Mouse (Mus musculus) G1E-ER4 (cell line): Measurements from ENCODE around the gene Il12rb1. TPM values are rescaled to one million over a fixed set of nuclear protein-coding genes. Genes with fewer than 3 reads are reported as not detected.

Experiments used
- GATA1 ChIP-seq: IDR thresholded peaks from one replicate; pipeline ENCODE4 v1.8.0; 2012; ENCODE audit warnings: low read length, inconsistent platforms
- polyA plus RNA-seq: library from polyadenylated mRNA; stranded (reverse); fragments of >175 nt; gene quantifications from 2 replicates; pipeline ENCODE4 v1.2.3, GENCODE M21; 2012

Gene Il12rb1
- polyA plus RNA-seq, 1 experiment: 5.3 TPM

- TF ChIP-seq GATA1: no peak
Measured at GRCm38 (mm10) chr8:70804481-70805206, 3.6 kb upstream of the Il12rb1 start, which contains the start of gene Mast3. Mast3 (minus strand) TSS chr8:70805054.

DNA sequence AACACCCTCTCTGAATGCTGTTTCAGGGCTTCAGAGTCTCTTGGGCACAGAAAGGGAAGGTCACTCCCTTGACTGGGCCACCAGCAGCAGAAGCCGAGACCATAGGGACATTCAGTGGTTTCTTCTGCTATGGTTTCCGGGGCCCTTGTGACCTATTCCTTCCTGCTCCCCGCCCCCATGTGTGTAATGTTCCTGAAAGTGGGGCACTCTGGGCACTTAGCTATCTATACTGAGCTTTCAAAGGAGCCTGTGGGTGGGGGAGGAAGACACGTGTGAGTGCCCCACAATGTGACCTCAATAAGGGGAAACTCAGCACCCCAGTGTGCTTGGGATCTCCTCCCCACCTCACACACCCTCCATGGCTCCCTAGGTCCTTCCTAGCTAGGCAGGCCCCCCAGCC lies 1.7 kb upstream of the Il12rb1 start:
- TF ChIP-seq GATA1: no peak

GRCm38 (mm10) chr8:70807304-70807703 lies 945 bp upstream of the Il12rb1 start:
- TF ChIP-seq GATA1: no peak

DNA sequence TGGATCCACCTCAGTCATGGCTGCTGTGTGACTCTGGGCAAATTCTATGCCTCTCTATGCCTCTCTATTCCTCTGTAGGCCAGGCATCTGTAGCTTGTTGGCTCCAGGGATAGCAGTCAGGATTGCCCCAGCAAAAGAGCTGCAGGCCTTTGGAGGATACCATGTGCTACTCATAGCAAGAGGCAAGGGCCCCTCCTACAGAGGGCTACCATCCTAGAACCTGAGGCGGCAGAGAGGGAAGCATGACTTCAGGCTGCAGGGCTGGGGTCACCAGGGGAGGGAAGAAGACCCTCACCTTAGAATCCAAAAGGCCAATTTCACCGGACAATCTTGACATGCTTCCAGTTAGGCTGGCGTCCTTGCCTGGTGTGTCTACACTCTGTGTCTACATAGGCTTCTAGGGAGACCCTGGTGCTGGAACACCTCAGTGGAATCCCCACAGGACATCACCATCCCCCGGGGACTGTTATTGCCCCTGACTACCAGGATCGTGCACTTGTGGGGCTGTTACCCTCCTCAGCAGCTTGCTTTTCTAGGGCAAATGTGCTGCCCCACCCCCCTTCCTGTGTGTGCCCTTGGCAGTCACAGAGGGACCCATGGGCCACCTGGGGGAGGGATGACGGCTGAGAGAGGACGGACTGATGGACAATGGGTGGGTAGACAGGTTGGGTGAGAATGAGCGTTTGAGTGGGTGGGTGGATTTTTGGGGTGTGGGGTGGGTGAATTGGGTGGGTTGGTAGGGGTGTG lies 879 bp downstream of the Il12rb1 start:
- no peak for TF ChIP-seq GATA1

GRCm38 (mm10) chr8:70810962-70811680 lies 2.9 kb downstream of the Il12rb1 start:
- no peak for TF ChIP-seq GATA1

DNA sequence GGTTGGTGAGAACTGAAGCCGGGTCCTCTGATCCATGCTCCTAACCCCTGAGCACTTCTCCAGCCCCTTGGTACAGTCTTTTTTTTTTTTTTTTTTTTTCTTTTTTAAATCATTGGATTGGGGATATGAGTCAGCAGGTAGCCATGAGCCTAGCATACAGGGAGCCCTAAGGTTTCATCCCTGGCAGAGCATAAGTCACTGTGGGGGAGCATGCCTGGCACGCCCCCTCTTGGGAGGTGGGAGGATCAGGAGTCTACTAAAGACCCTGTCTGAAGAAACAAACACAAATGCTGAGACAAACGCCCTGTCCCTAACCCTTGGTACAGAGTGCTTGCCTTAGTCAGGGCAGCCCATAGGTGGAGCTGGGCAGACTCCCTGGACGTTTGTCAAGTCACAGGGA lies 3.8 kb downstream of the Il12rb1 start:
- no peak for TF ChIP-seq GATA1

DNA sequence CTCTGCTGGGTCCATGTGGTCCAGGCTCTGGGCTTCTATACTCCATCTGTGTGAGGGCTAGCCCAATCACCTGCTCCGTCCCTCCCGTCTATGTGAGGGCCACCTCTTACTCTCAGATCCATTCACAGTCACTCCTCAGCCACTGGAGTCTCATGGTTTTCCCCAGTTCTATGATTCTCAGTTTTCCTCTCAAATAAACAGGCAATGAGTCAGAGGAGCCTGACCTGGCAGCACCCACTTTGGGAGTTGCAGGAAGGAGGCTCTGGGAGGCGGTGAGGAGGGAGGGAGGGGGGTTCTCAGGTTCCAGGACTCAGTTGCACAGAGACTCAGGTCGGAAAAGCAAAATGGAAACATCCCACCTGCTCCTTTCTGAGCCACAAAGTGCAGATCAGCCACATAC lies 4.6 kb downstream of the Il12rb1 start:
- no peak for TF ChIP-seq GATA1

DNA sequence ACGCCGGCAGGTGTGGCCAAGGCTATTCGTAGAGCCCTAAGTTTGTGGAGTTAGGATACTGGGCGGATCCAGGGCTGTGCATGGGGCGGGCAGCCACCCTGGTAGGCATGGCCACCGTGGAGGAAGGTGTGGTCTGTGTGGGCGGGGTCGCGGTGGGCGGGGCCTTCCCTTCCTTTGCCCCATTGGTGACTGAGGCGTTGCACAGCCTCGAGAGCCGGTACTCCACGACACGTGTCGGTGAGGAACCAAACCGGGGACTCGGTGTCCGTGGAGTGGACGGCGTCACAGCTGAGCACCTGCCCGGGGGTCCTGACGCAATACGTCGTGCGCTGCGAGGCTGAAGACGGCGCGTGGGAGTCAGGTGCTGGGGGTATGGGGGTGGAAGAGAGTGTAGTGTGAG lies 8.4 kb downstream of the Il12rb1 start:
- no peak for TF ChIP-seq GATA1

DNA sequence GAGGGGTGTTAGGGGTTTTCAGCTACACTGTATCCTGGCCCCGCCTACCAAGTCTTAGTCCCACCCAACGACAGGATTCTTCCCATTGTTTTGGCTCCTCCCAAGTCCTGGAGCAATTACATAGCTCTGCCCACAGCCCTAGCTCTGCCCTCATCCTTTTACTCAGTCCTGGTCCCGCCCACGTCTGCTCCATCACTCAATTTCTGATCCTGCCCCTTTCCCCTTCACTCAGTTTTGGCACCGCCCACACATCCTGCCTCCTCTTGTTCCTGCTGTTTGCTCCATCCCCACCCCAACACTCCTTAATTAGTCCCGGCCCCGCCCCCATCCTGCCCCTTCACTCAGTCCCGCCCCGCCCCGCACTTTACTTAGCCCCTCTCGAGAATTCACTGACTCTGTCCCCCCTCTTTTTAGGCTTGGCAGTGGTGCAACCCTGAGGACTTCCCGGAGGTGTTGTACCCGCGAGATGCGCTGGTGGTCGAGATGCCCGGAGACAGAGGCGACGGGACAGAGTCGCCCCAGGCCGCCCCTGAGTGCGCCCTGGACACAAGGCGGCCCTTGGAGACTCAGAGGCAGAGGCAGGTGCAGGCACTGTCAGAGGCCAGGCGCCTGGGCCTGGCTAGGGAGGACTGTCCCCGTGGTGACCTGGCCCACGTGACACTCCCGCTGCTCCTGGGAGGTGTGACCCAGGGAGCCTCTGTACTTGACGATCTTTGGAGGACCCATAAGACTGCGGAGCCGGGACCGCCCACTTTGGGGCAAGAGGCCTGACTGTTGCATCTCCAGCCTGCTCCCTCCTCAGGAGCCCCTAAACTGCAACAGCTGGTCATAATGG lies 12.1 kb downstream of the Il12rb1 start:
- TF ChIP-seq GATA1: no peak

DNA sequence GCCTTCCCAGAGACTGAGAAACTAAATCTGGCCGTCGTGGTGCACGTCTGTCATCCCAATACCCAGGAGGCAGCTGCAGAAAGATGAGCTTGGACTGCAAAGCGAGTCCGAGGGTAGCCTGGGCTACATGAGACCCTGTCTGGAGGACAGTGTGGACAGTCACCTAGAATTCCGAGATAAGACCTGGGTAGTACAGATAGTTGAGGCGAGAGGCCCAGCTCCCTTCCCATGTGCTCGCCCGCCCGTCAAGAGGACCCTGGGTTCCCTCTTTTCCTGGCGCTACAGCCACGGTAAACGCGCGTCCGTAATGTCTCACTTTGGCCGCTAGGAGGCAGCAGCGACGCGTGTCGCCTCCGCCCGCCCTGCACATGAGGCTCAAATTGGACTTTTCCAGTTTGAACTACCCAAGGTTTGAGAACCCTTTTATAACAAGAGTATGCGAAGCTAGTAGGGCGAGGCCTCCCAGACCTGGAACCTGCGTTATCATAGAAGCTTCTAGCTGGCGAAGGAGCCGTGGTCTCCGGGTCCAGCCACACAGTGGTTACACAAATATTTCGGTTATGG lies 13.2 kb downstream of the Il12rb1 start:
- no peak for TF ChIP-seq GATA1

DNA sequence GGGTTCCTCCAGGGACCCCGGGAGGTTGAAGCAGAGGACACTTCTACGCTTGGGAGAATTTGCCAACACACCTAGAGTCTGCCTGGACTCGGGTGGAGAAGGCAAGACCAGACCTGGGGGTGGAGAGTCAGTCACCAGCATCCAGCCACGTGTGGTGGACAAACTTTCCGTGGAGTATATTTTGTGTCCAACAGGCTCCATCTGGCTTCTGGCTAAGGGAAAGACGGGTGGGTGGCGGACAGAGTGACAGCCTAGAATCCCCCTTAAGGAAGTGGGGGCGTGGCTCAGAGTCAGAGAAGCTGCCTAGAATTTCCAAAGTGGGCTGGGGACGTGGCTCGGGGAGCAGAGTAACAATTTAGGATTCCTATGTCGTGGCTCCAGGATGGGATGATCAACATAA lies 13.7 kb downstream of the Il12rb1 start:
- no peak for TF ChIP-seq GATA1

GRCm38 (mm10) chr8:70823802-70824201 lies 15.6 kb downstream of the Il12rb1 start:
- no peak for TF ChIP-seq GATA1

DNA sequence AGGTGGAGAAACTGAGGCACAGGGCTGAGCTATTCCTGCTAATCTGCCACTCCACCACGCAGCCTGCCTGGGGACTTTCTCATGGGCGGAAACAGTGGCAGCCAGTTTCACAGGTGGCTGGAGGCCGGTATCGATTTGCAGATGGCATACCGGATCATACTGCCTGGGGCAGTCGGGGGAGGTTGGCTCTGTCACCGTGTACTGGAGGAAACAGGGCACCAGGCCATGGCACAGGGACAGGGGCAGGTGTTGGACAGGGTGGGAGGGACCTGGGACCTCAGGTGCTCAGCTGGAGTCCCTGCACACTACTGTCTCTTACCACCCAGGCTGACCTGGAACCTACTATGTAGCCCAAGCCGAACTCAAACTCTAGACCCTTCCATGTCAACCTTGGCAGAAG lies 17.6 kb downstream of the Il12rb1 start:
- TF ChIP-seq GATA1: no peak

DNA sequence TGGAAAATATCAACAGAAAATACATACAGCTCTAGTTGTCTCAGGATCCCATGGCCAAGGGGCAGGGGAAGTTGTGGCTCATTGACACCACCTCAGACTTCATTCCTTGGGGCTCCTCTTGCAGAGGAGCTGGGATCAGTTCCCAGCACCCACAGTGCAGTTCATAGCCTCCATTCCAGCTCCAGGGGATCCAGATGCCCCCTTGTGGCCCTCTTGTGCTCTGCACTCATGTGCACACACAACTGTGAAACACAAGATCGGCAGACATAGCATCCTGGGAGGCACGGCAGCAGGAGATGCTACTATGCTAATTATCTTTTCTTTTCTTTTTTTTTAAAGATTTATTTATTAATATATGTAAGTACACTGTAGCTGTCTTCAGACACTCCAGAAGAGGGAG lies 18.8 kb downstream of the Il12rb1 start:
- no peak for TF ChIP-seq GATA1

GRCm38 (mm10) chr8:70827796-70828195 lies 19.5 kb downstream of the Il12rb1 start:
- TF ChIP-seq GATA1: no peak
